Mouse (Mus musculus) CD4-positive, CD25-positive, alpha-beta regulatory T cell, adult 2 months (primary cell): ENCODE results near the gene Pcsk2.

ENCODE experiments used
- DNase-seq: peaks from one replicate; pipeline ENCODE4 v3.0.0-alpha.2; 2012; ENCODE audit warnings: low read depth, low spot score

Pcsk2 gene

GRCm38 (mm10) chr2:143732501-143732900 is 186.5 kb downstream of the Pcsk2 start:
- no peak for DNase-seq

GRCm38 (mm10) chr2:143735442-143735841 is 189.5 kb downstream of the Pcsk2 start:
- DNase-seq = no peak

GRCm38 (mm10) chr2:143739475-143740226 is 193.7 kb downstream of the Pcsk2 start:
- DNase-seq = no peak

GRCm38 (mm10) chr2:143742436-143742835 is 196.5 kb downstream of the Pcsk2 start:
- DNase-seq = no peak

GRCm38 (mm10) chr2:143743081-143743480 is 197.1 kb downstream of the Pcsk2 start:
- no peak for DNase-seq

DNA sequence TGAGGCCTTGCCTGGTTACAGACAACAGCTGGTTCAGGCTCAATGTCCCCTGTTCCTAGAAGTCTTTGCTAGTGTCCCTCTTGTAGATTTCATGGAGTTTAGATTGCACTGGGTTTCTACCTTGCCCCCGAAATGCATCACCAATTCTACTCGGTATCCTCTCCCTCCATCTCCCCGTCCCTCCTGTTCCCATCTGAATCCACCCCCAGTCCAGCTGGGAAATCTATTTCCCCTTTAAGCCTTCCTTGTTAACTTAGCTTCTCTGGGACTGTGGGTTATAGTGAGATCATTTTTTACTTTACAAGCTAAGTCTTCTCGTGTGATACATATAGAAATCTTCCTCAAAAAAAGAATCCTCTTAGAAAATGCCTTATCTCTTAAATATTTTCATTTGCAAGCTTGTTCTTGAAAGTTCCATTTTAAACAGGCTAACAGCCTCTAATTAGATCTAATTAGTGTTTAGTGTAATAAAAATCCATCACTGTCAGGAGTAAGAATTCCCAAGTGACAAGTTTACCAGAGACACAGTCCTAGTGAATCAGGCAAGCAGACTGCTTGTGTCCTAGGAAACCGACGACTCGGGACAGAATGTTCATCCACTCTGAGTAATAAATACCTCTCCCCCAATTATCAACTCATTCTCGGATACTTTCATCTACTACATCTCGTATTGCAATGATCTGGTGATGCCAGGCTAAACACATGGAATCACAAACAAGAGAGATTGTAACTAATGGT is 206.3 kb downstream of the Pcsk2 start:
- DNase-seq = no peak

DNA sequence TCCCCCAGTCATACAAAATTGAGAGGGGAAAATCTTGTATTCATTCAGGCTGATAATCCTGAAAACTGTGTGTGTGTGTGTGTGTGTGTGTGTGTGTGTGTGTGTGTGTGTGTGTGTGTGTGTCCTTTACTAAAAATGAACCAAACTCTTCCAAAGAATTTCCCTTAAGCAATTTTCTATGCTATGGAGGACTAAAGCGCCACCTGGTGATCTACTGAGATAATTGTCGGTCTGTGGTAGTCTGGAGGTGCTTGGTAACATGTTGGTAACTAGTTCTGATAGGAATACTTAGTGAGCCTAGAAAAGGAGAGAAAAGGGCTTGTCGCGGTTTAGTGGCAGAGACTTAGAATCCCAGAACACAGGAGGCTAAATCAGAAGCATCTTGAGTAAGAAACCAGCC is 230.5 kb downstream of the Pcsk2 start:
- no peak for DNase-seq

DNA sequence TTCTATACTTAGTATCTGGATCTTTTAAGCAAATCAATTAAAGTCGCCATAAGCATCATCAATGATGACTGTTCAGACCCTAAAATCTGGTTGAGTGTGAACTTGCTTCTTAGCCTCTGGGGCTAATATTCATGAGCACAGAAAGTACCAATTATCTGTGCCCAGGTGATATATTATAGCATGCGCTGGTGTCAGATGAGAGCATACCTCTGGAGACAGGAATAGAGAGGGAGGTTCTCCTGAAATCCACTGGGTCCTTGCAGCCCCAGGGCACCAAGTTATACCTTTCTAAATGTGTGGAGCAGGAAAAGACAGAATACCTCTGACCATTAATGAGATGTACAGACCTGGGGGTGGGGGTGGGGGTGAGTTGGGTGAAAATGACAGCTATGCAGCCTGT is 234.4 kb downstream of the Pcsk2 start:
- DNase-seq = no peak

DNA sequence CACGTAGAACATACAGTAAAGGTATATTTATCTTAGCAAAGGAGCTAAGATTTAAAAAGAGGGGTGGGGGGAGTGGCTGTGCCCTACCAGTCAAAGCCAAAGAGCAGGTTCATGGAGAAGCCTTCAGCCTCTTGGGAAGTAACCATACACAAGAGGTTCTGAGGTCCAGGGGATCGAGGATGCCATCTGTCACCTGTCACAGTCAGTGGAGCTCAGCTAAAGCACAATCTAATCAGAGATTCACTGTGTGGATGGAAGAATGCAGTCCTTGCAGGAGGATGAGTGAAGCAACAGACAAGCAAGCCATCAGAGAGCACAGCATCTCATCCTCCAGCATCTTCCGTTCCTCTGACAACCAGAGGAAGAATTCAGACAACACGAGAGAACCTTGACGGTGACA is 244.0 kb downstream of the Pcsk2 start:
- no peak for DNase-seq

GRCm38 (mm10) chr2:143795858-143796257 is 249.9 kb downstream of the Pcsk2 start:
- no peak for DNase-seq

GRCm38 (mm10) chr2:143796335-143797013 is 250.5 kb downstream of the Pcsk2 start:
- no peak for DNase-seq

- DNase-seq = no peak
Observed at GRCm38 (mm10) chr2:143801097-143801496, 255.1 kb downstream of the Pcsk2 start.

DNA sequence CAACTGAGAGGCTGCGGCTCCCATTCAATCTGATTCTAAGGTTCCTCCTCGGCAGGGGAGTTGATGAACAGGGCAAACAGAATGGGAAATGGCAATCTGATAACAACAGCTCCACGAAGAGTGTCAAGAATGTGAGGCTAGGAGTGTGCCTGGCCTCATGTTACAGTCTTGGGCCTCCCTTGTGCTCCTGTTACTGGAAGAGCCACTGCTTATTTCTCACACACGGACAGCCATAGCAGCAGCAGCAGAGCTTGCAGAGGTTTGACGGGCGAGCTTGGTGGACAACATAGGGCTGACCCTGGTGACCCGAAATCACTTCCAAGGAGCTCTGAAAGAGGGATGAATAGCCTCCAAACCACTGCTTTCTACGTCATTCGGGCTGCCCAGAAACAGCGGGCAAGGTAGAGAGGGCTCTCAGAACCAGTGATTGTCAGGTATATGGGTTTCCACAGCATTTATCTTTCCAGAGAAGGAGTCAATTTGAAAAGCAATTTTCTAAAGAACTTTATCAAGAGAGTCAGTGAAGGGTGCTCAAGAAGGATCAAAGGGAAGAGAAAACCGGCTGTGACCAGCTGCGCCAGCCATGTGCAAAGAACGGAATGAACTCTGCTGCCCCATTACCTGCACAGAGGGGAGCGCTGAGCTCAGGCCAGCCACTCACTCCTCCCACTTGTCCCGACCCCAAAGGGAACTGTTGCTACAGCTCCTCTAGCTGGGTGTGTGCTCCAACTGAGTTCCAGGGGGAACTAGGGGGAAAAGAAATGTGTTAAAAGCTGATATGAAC is 260.4 kb downstream of the Pcsk2 start:
- DNase-seq = no peak

GRCm38 (mm10) chr2:143806924-143807664 is 261.1 kb downstream of the Pcsk2 start:
- DNase-seq = no peak

- no peak for DNase-seq
Observed at GRCm38 (mm10) chr2:143808789-143809188, 262.8 kb downstream of the Pcsk2 start.

DNA sequence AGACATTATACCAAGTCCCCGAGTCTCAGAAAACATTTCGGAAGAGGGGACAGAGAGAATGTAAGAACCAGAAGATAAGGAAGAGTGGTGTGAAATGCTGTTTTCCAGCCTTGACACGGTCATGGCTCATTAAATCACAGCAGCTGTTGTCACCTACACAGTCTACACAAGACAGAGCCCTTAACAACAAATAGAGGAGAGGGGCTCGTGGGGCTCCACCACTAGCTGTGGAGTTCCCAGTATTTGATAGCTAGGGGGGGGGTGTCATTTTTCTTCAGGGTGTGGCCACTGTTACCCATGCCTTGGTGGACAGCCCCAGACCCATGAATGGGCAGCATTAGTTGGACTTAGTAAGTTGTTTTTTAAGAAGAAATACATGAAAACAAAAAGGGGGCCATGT is 266.3 kb downstream of the Pcsk2 start:
- DNase-seq = no peak

- no peak for DNase-seq
Observed at GRCm38 (mm10) chr2:143813461-143813860, 267.5 kb downstream of the Pcsk2 start.

DNA sequence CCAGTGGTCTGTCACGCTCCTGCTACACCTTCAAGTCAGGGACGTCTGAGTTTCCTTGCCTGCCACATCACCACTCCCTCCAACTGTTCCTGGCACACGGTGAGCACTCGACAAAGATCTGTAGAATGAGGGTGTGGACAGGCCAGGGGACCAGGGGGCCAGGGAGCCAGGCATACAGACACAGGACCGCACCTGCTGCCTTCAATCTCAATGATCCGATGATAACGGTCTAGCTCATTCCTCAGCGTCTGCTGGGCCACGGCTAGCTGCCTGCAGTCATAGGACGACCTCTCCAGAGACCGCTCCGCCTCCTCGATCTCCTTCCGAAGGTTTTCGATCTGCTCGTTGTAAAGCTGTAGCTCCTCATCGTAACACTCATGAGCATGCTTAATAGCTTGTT is 285.7 kb downstream of the Pcsk2 start:
- no peak for DNase-seq

DNA sequence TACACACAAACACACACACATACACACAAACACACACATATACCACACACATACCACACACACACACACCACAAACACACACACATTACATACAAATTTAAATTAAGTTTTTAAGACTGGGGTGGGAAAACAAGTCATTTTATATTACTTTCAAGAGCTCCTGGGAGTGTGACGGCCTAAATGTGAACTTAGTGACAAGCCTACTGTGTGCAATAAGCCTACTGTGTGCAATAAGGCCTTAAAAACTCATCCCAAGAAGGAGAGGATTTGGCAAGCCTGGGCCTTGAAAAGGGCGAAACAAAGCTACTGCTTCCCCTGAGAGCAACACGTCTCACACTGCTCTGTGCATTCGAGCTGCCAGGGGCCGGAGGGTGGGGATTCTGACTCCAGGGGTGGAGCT is 286.8 kb downstream of the Pcsk2 start:
- DNase-seq = no peak

DNA sequence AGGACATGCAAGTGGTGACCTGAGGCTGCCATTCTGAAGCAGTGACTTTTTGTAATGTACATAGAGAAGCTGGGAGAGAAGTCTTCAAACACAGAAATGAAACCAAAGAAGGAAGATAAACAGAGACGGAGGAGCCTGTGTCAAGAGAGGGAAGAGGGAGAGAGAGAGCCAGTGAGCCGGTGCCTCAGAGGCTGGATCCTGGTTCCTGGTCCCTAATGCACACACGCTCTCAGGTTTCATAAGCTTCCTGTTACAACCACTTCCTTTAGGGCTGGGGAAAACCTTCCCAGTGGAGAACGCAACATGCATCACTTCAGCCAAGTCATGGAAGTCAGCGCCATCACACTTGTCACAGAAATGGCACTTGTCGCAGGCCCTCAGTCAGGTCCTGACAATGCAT is 288.1 kb downstream of the Pcsk2 start:
- DNase-seq = no peak

- no peak for DNase-seq
Observed at GRCm38 (mm10) chr2:143835820-143836219, 289.9 kb downstream of the Pcsk2 start.
